ENCODE assay signal across 10 mouse cellular contexts in genomic region chr14:99339681-99340522, GRCm38 (mm10).
"Had no signal": no experiment of that assay in that cellular context is flagged by ENCODE, and none has a peak within 500 bp of the region (broad histone marks: within the 10 kb centered on the region; RNA-seq: fewer than 3 reads in every experiment).

No protein-coding gene starts in this region.

- H3K27me3 ChIP-seq: limb, embryonic 15.5 days; liver, embryonic 12.5 days; lung, embryonic 15.5 days; neural tube, embryonic 12.5 days had no signal

- H3K27ac ChIP-seq: kidney, postnatal 0 days; limb, embryonic 15.5 days; liver, embryonic 12.5 days; lung, embryonic 15.5 days; neural tube, embryonic 12.5 days had no signal

- H3K4me3 ChIP-seq: limb, embryonic 15.5 days; liver, embryonic 12.5 days; lung, embryonic 15.5 days; neural tube, embryonic 12.5 days had no signal

- H3K4me2 ChIP-seq: limb, embryonic 15.5 days; liver, embryonic 12.5 days; lung, embryonic 15.5 days; neural tube, embryonic 12.5 days had no signal

- H3K9ac ChIP-seq: limb, embryonic 15.5 days; liver, embryonic 12.5 days; lung, embryonic 15.5 days; neural tube, embryonic 12.5 days had no signal

- ATAC-seq: liver, embryonic 12.5 days had no signal

- H3K4me1 ChIP-seq: limb, embryonic 15.5 days; liver, embryonic 12.5 days; lung, embryonic 15.5 days; neural tube, embryonic 12.5 days had no signal

- DNase-seq: kidney, postnatal 36 days; layer of hippocampus, adult 9-11 months; layer of hippocampus, postnatal 36 days; thymus, adult 18-20 months; thymus, postnatal 14 days had no signal

- H3K36me3 ChIP-seq: limb, embryonic 15.5 days; liver, embryonic 12.5 days; lung, embryonic 15.5 days; neural tube, embryonic 12.5 days had no signal

- H3K9me3 ChIP-seq: limb, embryonic 15.5 days; liver, embryonic 12.5 days; lung, embryonic 15.5 days; neural tube, embryonic 12.5 days had no signal
